Mouse (Mus musculus) mammary gland, adult 2 months (tissue): ENCODE results near the gene Dpyd. TPM values are rescaled to one million over a fixed set of nuclear protein-coding genes. Genes with fewer than 3 reads are reported as not detected.

ENCODE experiments used
- polyA plus RNA-seq: library from polyadenylated mRNA; depleted of rRNA; stranded (reverse); fragments of >200 nt; gene quantifications from 2 replicates; pipeline ENCODE4 v1.2.3, GENCODE M21; 2012; ENCODE audit warnings: low replicate concordance; rRNA removed

The Dpyd gene
- polyA plus RNA-seq = 1.8 and 3.8 TPM in 2 replicates

DNA sequence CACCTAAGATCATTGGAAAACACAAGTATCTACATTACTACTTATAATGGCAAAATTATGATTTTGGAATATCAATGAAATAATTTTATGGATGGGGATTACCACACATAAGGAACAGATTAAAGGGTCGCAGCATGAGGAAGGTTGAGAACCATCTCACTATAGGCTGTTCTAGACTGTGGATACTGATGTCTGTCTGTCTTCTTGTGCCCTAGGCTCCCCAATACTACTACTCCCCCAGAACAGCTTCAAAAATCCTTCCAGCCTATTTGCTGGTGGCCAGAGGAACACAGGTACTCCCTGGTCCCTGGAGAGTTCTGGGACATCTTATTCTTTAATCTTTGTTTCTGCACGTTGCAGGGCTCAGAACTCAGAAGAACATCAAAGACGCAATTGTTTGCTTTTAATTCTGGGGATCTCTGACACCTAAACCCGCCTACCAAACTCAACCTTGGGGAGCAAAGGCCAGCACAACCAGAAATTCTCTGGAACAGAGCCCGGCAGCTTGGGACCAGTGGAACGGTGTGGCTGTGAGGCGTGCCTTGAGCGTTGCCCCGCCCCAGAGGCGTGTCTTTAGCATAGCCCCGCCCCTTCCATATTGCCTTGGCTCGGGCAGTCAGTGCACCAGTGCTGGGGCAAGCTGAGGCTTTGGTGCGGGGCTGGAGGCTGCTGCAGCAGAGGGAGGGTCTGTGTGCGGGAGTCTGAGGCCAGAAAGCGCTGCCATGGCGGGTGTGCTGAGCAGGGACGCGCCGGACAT is at the start of gene Dpyd:
Gene Dpyd (plus strand): TSS at position 576 of the 757 bp plus-strand sequence.

